Mouse (Mus musculus): ENCODE data around the gene Fgfr2. TPM values are rescaled to one million over a fixed set of nuclear protein-coding genes. Genes with fewer than 3 reads are reported as not detected.

Fgfr2 gene
- polyA plus RNA-seq, 1 experiment: 114 TPM

DNA sequence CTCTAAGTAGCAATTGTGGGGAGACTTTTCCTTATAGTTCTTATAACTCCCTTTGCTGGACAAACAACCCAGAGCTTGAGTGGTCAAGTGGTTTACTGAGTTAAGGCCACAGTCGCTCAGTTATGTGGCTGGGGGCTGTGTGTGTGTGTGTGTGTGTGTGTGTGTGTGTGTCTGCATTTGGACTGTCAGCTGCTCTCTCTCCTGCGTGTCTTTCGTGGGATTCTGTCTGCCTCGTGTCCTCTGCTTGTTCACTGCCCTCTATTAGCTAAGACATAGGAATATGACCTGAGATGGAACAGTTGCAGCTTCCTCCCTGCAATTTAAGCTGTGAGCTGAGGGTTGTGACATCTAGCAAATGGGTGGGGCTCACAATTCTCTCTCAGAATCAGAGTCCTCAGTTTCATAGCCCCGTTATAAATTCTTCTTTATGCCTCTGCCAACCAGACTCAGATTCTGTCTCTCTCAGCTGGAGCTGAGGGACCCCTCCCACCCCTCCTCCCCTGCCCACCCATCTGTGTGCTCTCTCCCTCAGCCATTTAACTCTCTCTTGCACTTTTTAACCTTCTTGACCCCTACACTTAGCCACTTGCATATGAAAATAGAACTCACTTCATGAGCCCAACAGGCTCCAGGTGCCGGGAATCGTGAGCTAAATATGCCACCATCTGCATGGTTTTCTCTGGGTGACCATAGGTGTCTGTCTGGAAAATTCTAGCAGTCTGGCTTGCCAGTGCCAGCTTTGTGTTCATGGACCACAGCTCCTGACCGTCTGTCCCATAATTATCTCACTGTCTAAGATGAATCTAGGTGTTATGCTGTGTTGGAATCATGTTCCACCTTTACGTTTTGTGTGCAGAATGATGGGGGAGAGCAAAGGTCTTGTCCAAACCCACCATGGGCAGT lies 2413.5 kb downstream of the Fgfr2 start:
- no peak for TF ChIP-seq CTCF (IDR thresholded peaks at IDR 0.05; ENCODE audit: insufficient read depth, low read length)
- TF ChIP-seq POLR2A (IDR thresholded peaks at IDR 0.05; ENCODE audit: borderline replicate concordance, extremely low read depth, low read depth, low read length): no peak
- H3K4me3 ChIP-seq (replicated peaks; ENCODE audit: extremely low read depth, low read depth, low read length): no peak overlapping the region
- 61% methylated on average over 9 of the region's 9 CpGs for WGBS
- no peaks in the 10 kb centered on the region for H3K4me1 ChIP-seq (ENCODE audit: control insufficient read depth, insufficient read depth, low read length)
- no peak for DNase-seq

DNA sequence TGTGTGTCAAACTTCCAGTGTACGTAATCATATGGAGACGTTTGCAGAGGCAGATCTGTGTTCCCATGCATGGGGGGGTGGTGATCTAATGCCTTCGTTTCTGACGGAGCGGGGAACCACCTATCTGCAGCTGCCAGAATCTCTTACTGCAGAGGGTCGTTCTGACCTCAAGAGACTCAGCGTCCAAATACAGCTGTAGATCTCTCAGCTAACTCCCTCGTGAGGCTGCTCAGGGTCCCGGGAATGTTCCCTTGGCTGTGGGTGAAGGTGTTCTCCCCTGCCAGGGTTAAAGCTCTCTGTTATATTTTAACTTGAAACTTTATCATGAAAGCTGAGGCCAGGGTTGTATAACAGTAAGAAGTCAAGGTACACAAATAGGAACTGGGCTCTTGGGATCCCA lies 2414.2 kb downstream of the Fgfr2 start:
- 58% methylated on average over 9 of the region's 9 CpGs for WGBS
- no peak for TF ChIP-seq POLR2A (IDR thresholded peaks at IDR 0.05; ENCODE audit: borderline replicate concordance, extremely low read depth, low read depth, low read length)
- no peak for TF ChIP-seq CTCF (IDR thresholded peaks at IDR 0.05; ENCODE audit: insufficient read depth, low read length)
- no peak for DNase-seq
- no peak overlapping the region for H3K4me3 ChIP-seq (replicated peaks; ENCODE audit: extremely low read depth, low read depth, low read length)
- H3K4me1 ChIP-seq (ENCODE audit: control insufficient read depth, insufficient read depth, low read length): no peaks in the 10 kb centered on the region

DNA sequence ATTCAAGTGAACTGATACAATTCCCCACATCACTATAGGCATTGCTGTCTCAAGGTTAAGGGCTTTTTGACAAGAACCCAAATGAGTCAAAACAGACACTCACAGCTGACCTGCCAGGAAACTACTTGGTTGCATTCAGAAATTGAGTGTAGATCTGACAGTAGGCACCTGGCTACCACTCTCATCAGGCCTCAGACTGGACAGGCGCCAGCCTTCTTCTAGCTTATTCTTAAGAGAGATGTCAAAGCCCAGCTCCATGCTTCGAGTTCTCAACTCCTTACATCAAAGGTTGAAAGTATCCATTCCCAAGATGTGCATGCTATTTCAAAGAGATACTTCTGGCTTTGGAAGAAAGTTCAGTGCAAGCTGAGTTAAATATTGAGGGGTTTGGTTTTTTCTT lies 2417.9 kb downstream of the Fgfr2 start:
- WGBS: 77% methylated on average over 2 of the region's 2 CpGs
- Histone ChIP-seq H3K4me3 (replicated peaks; ENCODE audit: extremely low read depth, low read depth, low read length) (no peak overlapping the region), H3K4me1 (ENCODE audit: control insufficient read depth, insufficient read depth, low read length) (no peaks in the 10 kb centered on the region)
- no peak for DNase-seq
- TF ChIP-seq POLR2A (IDR thresholded peaks at IDR 0.05; ENCODE audit: borderline replicate concordance, extremely low read depth, low read depth, low read length): no peak
- TF ChIP-seq CTCF (IDR thresholded peaks at IDR 0.05; ENCODE audit: insufficient read depth, low read length): no peak

DNA sequence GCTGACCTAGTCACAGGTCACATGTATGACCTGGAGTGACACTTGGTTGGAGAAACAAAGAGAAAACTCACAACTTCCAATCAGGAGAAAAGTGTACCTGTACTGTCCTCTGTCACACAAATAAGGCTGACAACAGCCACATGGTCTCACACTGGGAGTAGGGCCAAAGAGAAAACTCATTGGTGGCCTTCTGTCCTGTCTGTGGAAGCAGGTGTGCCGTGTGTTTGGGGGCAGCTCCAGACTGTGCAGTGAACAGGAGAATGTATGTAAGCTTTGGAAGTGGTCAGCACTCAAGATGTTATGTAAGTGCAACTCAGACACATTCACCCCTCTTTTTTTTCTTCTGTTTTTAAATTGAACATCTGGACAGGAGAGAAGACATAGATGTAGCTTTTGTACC lies 2421.8 kb downstream of the Fgfr2 start:
- no peak for DNase-seq
- no peak overlapping the region for H3K4me3 ChIP-seq (replicated peaks; ENCODE audit: extremely low read depth, low read depth, low read length)
- 0 out of 2 replicates have a peak, but pooled peaks cover 2% of the 10 kb centered on the region for H3K4me1 ChIP-seq (ENCODE audit: control insufficient read depth, insufficient read depth, low read length)
- 71% methylated on average over 1 of the region's 1 CpGs for WGBS
- no peak for TF ChIP-seq POLR2A (IDR thresholded peaks at IDR 0.05; ENCODE audit: borderline replicate concordance, extremely low read depth, low read depth, low read length)
- no peak for TF ChIP-seq CTCF (IDR thresholded peaks at IDR 0.05; ENCODE audit: insufficient read depth, low read length)

DNA sequence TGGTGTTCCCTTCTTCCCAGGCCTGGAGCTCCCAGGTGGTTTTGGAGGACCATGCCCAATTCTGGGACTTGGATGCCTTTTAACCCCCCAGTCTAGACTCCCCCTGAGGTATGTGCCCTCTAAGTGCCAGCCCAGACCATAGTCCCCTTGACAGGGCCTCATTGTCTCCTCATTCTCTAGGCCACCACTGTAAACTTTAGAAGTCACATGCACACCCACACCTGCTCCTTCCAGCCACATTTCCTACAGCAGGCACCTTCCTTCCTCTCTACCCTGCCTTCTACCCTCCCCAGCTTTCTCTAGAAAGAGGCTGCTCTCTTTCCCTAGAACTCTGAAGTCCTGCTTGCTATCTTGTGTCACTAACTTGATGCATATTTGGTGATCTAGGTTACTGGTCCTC lies 2424.7 kb downstream of the Fgfr2 start:
- H3K4me3 ChIP-seq (replicated peaks; ENCODE audit: extremely low read depth, low read depth, low read length): no peak overlapping the region
- DNase-seq: no peak
- 0 out of 2 replicates have a peak, but pooled peaks cover 2% of the 10 kb centered on the region for H3K4me1 ChIP-seq (ENCODE audit: control insufficient read depth, insufficient read depth, low read length)
- TF ChIP-seq CTCF (IDR thresholded peaks at IDR 0.05; ENCODE audit: insufficient read depth, low read length) (no peak), POLR2A (IDR thresholded peaks at IDR 0.05; ENCODE audit: borderline replicate concordance, extremely low read depth, low read depth, low read length) (no peak)

DNA sequence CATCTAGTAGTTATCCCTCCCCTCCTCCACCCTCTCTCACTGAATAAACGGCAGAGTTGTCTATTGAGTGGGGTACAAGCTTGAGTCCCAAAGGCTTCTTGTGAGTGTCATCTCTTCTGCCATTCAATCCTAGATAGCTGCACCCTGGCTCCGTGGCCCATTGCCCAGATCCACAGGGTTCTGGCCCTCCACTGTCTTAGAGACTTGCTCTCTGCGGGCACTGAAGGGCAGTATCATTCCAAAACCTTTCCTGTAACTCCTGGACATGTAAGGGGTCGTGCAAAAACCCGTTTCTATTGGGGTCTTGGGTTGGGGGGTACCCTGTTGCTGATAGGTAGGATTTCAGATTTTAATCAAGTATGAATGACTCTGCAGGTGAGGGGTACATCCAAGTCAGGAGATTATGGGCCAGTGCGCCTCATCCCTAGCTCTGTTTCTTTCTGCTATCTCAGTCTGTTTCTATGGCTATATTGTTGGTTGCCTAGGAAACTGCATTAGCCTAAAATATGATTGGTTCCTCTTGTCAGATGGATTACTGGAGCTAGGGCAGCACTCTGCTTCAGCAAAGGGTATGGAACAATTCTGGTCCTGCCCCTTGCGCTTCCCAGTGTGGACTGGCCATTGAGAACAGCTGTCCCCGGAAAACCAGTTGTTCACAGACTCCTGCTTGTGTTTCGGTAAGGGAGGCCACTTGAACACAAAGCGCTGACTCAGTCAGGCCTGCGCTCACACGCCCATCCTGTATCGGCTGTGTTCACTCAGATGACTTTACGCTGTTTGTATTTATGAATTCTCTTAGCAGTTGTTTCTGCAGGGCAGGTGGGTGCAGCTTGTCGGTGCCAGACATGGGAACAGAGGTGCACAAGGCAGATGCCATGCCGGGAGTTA lies 2426.6 kb downstream of the Fgfr2 start:
- no peak overlapping the region for H3K4me3 ChIP-seq (replicated peaks; ENCODE audit: extremely low read depth, low read depth, low read length)
- TF ChIP-seq POLR2A (IDR thresholded peaks at IDR 0.05; ENCODE audit: borderline replicate concordance, extremely low read depth, low read depth, low read length): no peak
- no peak for TF ChIP-seq CTCF (IDR thresholded peaks at IDR 0.05; ENCODE audit: insufficient read depth, low read length)
- DNase-seq: no peak
- WGBS: 77% methylated on average over 16 of the region's 16 CpGs
- H3K4me1 ChIP-seq (ENCODE audit: control insufficient read depth, insufficient read depth, low read length): 0 out of 2 replicates have a peak, but pooled peaks cover 7% of the 10 kb centered on the region

DNA sequence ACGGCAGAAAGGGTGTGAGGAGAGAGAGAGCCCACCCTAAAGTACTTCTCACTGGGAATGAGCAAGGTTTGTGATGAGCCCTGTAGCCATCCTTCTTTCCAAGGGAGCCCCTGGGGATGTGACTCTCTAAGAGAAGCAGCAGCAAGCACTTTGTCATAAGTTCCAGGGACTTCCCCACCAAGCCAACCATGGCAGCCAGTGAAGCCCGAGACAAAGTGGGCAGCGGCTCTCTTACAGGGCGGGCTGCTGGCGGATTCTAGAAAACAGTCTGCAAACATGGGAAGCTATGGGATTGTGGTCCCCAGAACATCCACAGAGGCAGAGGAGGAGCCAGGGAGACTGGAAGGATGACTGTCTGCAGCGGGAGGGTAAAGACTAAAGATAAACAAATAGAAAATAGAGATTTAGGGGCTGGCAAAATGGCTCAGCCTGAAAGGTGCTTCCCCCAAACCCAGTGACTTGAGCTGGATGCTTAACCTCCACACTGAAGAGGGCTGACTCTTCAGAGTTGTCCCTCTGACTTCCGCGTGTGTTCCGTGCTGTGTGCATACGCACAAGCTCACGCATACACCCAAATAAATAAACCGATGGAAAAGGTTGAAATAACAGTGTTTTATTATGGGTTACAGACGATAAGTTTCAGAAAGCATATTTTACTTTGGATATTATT lies 2427.3 kb downstream of the Fgfr2 start:
- Histone ChIP-seq H3K4me1 (ENCODE audit: control insufficient read depth, insufficient read depth, low read length) (0 out of 2 replicates have a peak, but pooled peaks cover 7% of the 10 kb centered on the region), H3K4me3 (replicated peaks; ENCODE audit: extremely low read depth, low read depth, low read length) (no peak overlapping the region)
- no peak for DNase-seq
- no peak for TF ChIP-seq POLR2A (IDR thresholded peaks at IDR 0.05; ENCODE audit: borderline replicate concordance, extremely low read depth, low read depth, low read length)
- TF ChIP-seq CTCF (IDR thresholded peaks at IDR 0.05; ENCODE audit: insufficient read depth, low read length): no peak
- WGBS: 68% methylated on average over 13 of the region's 13 CpGs

DNA sequence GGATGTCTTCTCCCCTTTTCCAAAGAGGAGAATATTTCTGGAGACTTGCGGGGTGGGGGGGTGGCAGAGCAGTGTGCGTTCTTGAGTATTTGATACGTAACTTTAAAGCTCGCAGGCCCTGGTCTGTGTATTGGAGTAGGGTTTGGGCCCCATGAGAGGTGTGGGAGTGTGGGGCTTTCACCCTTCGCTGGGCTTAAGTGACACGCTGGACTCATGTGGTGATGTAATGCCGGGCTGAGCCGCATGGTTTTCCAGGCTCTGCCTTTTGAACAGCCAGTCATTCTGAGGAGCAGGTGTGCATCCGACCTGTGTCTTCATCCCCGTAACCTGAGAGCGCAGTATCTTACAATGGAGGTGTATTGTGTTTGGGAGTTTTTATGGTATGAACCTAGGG lies 2429.4 kb downstream of the Fgfr2 start:
- Histone ChIP-seq H3K4me1 (ENCODE audit: control insufficient read depth, insufficient read depth, low read length) (0 out of 2 replicates have a peak, but pooled peaks cover 7% of the 10 kb centered on the region), H3K4me3 (replicated peaks; ENCODE audit: extremely low read depth, low read depth, low read length) (no peak overlapping the region)
- 72% methylated on average over 11 of the region's 11 CpGs for WGBS
- TF ChIP-seq CTCF (IDR thresholded peaks at IDR 0.05; ENCODE audit: insufficient read depth, low read length) (no peak), POLR2A (IDR thresholded peaks at IDR 0.05; ENCODE audit: borderline replicate concordance, extremely low read depth, low read depth, low read length) (no peak)
- no peak for DNase-seq
